Mouse (Mus musculus) hindbrain, postnatal 0 days (tissue): Measurements from ENCODE around the gene Zswim8. TPM values are rescaled to one million over a fixed set of nuclear protein-coding genes. Genes with fewer than 3 reads are reported as not detected.
A peak's percentile ranks its signal among the peaks of the same experiment; 100 is the strongest.

Experiments used
- ATAC-seq: fragments of 200-750 bp; cut with Nextera tagmentation; 2 replicates; pipeline ENCODE4 v1.8.0; 2017; ENCODE audit warnings: mild to moderate bottlenecking, moderate TSS enrichment, moderate library complexity
- DNase-seq: peaks from one replicate; pipeline ENCODE4 v3.0.0-alpha.2; 2015; ENCODE audit warnings: low spot score
- H3K27ac ChIP-seq: fragments of 300-500 bp; sonication (generic); 2 replicates; pipeline ENCODE4 v1.5.1; 2014; ENCODE audit warnings: mild to moderate bottlenecking
- H3K27me3 ChIP-seq: fragments of 300-500 bp; sonication (generic); 2 replicates; pipeline ENCODE4 v1.6.1; 2014; ENCODE audit warnings: low read length, mixed read lengths; ENCODE audit not compliant: insufficient read depth
- H3K36me3 ChIP-seq: fragments of 300-500 bp; sonication (generic); 2 replicates; pipeline ENCODE4 v1.6.1; 2014; ENCODE audit warnings: low read length, mixed read lengths; ENCODE audit not compliant: insufficient read depth
- H3K4me1 ChIP-seq: fragments of 300-500 bp; sonication (generic); 2 replicates; pipeline ENCODE4 v1.6.1; 2014; ENCODE audit warnings: antibody characterized with exemption, low read length, mixed read lengths; ENCODE audit not compliant: insufficient read depth
- H3K4me2 ChIP-seq: fragments of 300-500 bp; sonication (generic); 2 replicates; pipeline ENCODE4 v1.6.1; 2014; ENCODE audit warnings: low read depth, mild to moderate bottlenecking, low read length, moderate library complexity, mixed read lengths
- H3K4me3 ChIP-seq: fragments of 300-500 bp; sonication (generic); 2 replicates; pipeline ENCODE4 v1.5.1; 2014; ENCODE audit warnings: low read length
- H3K9ac ChIP-seq: fragments of 300-500 bp; sonication (generic); replicated peaks from 2 replicates; pipeline ENCODE4 v1.6.1; 2014; ENCODE audit warnings: mild to moderate bottlenecking, low read length, moderate library complexity, mixed read lengths
- H3K9me3 ChIP-seq: fragments of 300-500 bp; sonication (generic); 2 replicates; pipeline ENCODE4 v1.6.1; 2016; ENCODE audit warnings: low read length, mixed read lengths
- CTCF ChIP-seq: IDR thresholded peaks from 2 replicates; pipeline ENCODE4 v1.5.1; 2016; ENCODE audit warnings: antibody characterized with exemption, control low read depth, low read depth
- WGBS: fragments of 180-500 bp; shearing (Covaris S2); extraction: QIAGEN DNeasy Blood & Tissue Kit; methylation state at CpG from one replicate; pipeline ENCODE4 v1.1.7; 2014; 5-methylcytosine and 5-hydroxymethylcytosine counted together
- polyA plus RNA-seq: library from polyadenylated mRNA; unstranded; fragments of >200 nt; fragmentation: Nextera tagmentation; extraction: Ambion mirVana; gene quantifications from 2 replicates; pipeline ENCODE4 v1.2.1, GENCODE M21; 2015
- total RNA-seq: library from RNA; depleted of rRNA; stranded (reverse); fragments of >200 nt; gene quantifications from 2 replicates; pipeline ENCODE4 v1.2.3, GENCODE M21; 2014

The Zswim8 gene
- total and polyA plus RNA-seq, 2 experiments from 2014 or later, result 36.8 to 159 TPM

DNA sequence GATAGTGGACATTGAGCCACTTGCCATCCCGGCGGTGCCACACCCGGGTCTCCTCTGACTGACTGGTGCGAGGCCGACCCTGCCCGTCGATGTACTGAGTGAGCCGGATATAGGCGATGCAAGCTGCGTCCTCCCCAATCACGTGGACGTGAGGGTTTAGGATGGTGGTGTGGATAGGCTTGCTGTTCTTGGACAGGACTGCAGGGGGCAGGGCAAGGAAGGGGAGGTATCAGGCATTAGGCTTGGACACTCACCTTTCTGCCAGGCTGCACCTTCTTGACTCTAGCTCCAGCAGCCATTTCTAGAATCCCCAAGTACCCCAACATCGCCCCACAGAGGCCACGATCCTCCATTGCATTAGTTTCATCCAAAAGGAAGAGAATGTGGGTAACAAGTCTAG is 30.0 kb downstream of the Zswim8 start:
- WGBS, result 42% methylated on average over 14 of the region's 14 CpGs
- ATAC-seq (peak; percentile 24), DNase-seq (peak; percentile 52)
- H3K9me3 ChIP-seq, result no peaks in the 10 kb centered on the region
- peaks cover 37% of the 10 kb centered on the region for H3K36me3 ChIP-seq
- no peaks in the 10 kb centered on the region for H3K4me1 ChIP-seq
- H3K4me3 ChIP-seq, result no peak overlapping the region
- peak; percentile 80 for TF ChIP-seq CTCF
- no peak overlapping the region for H3K27ac ChIP-seq
- no peak overlapping the region for H3K4me2 ChIP-seq
- no peak overlapping the region for H3K9ac ChIP-seq
- no peaks in the 10 kb centered on the region for H3K27me3 ChIP-seq

DNA sequence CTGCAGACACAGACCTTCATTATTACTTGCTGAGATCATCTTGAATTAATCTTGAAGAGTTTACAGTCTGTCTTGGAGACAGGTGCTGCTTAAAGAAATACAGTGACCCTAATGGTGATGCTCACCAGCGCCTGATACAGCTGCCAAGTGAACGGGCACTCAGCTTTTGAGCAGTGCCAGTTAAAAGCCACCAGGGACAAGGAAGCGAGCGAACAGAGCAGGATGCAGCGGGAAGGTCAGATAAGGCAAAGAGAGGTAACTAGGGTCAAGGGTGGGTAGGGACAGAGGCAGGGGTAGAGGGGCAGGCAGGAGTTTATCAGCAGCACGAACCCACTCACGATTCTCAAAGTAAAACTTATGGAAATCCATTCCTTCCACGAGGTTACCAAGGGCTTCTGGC is 31.2 kb downstream of the Zswim8 start:
- Histone ChIP-seq H3K4me2 (no peak overlapping the region), H3K27ac (no peak overlapping the region), H3K27me3 (no peaks in the 10 kb centered on the region), H3K36me3 (peaks cover 42% of the 10 kb centered on the region), H3K9me3 (no peaks in the 10 kb centered on the region), H3K9ac (no peak overlapping the region), H3K4me3 (no peak overlapping the region), H3K4me1 (no peaks in the 10 kb centered on the region)
- DNase-seq, result no peak
- TF ChIP-seq CTCF, result no peak
- WGBS, result 89% methylated on average over 8 of the region's 8 CpGs
- ATAC-seq, result no peak

DNA sequence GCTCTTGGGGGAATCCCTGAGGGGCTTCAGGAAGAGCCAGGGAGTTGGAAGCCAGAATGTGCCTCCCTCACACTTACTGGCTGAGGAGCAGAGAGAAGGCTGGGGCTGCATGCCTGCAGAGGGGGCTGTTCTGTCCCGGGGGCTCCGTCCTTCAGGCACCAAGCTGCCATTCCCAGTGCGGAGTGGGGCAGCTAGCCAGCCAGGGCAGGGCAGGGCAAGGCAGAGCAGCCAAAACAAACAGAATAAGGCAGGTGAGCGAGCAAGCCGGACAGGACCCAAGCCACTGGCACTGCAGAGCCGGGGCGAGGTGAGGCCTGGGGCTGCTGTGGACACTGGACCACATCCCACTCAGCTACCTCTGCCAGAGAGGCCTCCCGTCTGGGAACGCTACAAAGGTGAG is 33.9 kb downstream of the Zswim8 start:
- DNase-seq (no peak), ATAC-seq (no peak)
- no peak for TF ChIP-seq CTCF
- Histone ChIP-seq H3K4me3 (no peak overlapping the region), H3K4me1 (no peaks in the 10 kb centered on the region), H3K36me3 (peaks cover 44% of the 10 kb centered on the region), H3K4me2 (no peak overlapping the region), H3K27me3 (no peaks in the 10 kb centered on the region), H3K9ac (no peak overlapping the region), H3K27ac (no peak overlapping the region), H3K9me3 (no peaks in the 10 kb centered on the region)
- 91% methylated on average over 9 of the region's 9 CpGs for WGBS

DNA sequence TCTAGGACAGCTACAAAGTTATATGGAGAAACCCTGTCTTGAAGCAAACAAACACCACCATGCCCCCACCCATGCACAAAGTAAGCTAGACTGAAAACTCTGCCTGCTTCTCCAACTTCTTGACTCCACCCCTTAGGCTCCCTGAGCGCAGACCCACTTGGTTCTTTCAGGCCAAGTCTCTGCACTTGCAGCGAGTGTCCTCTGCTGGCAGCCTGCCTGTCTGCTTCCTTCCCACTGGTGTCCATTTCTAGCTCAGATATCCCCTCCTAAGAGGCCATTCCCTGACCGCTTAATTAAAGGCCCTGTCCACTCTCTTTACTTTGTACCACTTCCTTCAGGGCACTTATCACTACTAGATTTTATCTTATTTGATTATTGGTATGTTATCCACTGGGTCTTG is 36.3 kb downstream of the Zswim8 start:
- H3K27ac ChIP-seq, result no peak overlapping the region
- no peak overlapping the region for H3K4me3 ChIP-seq
- no peaks in the 10 kb centered on the region for H3K4me1 ChIP-seq
- H3K9me3 ChIP-seq, result no peaks in the 10 kb centered on the region
- no peak overlapping the region for H3K4me2 ChIP-seq
- 81% methylated on average over 3 of the region's 3 CpGs for WGBS
- TF ChIP-seq CTCF, result no peak; the same call in 1 of the 2 replicates
- DNase-seq (no peak), ATAC-seq (no peak)
- H3K36me3 ChIP-seq, result peaks cover 40% of the 10 kb centered on the region
- no peaks in the 10 kb centered on the region for H3K27me3 ChIP-seq
- H3K9ac ChIP-seq, result no peak overlapping the region

DNA sequence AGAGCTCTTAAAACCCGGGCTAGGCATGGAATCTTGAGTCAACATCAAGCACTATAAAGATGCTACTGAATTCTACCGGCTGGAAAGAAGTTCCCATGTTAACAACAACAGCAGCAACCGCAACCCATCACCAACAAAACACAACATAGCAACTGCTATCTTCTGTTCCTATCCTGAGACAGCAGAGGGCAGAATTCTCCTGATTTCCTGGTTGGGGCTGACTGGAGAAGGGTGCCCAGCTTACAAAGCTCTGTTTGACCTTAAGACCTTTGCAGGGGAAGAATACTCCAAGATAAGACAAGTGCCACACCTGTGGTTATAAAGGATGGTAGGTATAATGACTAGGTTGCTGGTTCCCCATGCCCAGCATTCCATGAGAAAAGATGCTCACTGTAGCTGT is 39.6 kb downstream of the Zswim8 start:
- H3K4me3 ChIP-seq, result no peak overlapping the region
- WGBS, result 91% methylated on average over 3 of the region's 3 CpGs
- peak; percentile 56 for TF ChIP-seq CTCF
- no peak overlapping the region for H3K4me2 ChIP-seq
- no peaks in the 10 kb centered on the region for H3K27me3 ChIP-seq
- H3K4me1 ChIP-seq, result no peaks in the 10 kb centered on the region
- H3K27ac ChIP-seq, result no peak overlapping the region
- DNase-seq, result no peak
- H3K9me3 ChIP-seq, result no peaks in the 10 kb centered on the region
- no peak for ATAC-seq
- peaks cover 17% of the 10 kb centered on the region for H3K36me3 ChIP-seq
- no peak overlapping the region for H3K9ac ChIP-seq

DNA sequence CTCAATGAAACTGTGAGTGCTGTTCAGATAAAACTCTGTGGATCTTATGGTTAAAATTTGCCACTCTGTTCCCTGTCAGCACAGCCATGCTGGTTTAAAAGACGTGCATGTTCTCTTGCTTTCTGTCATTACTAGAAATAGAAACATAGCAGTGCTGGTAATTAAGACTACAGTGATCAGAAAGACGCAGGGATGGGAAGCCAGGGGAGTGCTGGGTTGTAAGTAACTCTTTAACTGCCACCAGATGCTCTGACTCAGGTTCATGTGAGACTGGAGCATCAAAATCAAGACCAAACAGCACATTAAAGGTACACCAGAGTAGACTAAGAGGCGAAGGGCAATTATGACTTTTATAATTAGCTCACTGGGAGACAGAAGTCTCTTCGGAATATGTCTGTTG is 41.0 kb downstream of the Zswim8 start:
- 69% methylated on average over 4 of the region's 4 CpGs for WGBS
- Histone ChIP-seq H3K36me3 (peaks cover 9% of the 10 kb centered on the region), H3K9ac (no peak overlapping the region), H3K4me1 (no peaks in the 10 kb centered on the region), H3K9me3 (no peaks in the 10 kb centered on the region), H3K27me3 (no peaks in the 10 kb centered on the region), H3K4me2 (no peak overlapping the region), H3K27ac (no peak overlapping the region), H3K4me3 (no peak overlapping the region)
- TF ChIP-seq CTCF, result no peak
- no peak for ATAC-seq
- DNase-seq, result no peak

DNA sequence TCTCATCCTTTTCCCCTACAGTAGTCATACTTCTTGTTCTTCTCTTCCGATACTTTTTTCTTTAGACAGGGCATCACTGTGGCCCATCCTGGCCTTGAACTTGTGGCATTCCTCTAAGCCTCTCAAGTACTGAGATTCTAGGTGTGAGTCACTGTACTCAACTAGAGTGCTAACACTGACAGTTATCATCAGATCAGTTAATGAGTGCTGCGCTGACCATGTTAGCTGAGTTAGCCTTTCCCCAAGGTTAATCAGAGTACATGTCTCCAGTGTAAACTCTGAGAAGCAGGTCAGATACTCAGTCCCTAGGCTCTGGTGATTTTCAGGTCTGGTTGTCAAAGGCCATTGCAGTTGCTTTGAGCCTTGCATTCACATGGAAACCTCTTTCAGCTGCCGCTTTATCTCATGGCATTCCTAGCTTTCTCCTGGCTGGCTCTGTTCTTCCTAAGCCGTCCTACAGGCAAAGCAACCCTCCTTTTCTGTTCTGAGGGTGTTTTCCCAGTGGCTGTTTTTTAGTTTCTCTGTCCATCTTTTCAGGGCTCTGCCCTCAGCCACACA is 42.2 kb downstream of the Zswim8 start:
- Histone ChIP-seq H3K4me3 (no peak overlapping the region), H3K9ac (no peak overlapping the region), H3K27ac (no peak overlapping the region), H3K9me3 (no peaks in the 10 kb centered on the region), H3K27me3 (no peaks in the 10 kb centered on the region), H3K4me1 (no peaks in the 10 kb centered on the region), H3K4me2 (no peak overlapping the region), H3K36me3 (peaks cover 7% of the 10 kb centered on the region)
- DNase-seq (no peak), ATAC-seq (no peak)
- 84% methylated on average over 4 of the region's 4 CpGs for WGBS
- no peak for TF ChIP-seq CTCF
